Mouse (Mus musculus): ENCODE measurements around the gene Mea1.

DNA sequence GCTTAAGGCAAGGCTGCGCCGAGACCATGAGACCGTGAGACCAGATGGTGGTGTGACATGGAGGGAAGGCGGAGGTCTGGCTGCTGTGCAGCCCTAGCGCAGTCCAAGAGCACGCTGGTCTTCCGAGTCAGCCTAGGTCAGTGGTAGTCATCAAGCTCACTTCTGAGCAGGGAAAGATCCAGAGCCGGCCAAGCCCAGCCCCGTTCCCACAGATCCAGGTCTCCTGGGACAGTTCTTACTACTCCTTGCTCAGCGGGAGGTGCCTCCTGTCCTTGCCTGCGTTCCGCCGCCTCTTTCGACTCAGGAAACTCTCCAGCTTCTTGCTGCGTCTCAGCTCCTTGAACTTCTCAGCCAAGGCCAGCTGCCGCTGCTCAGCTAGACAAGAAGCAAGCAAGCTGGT, 10.9 kb upstream of the Mea1 start:
- TF ChIP-seq CTCF (IDR thresholded peaks at IDR 0.05; ENCODE audit: insufficient read depth, low read depth, low read length) (no peak), POLR2A (IDR thresholded peaks at IDR 0.05; ENCODE audit: insufficient read depth, low read depth, low read length) (no peak)

Data from olfactory bulb, adult 2 months (tissue).